Mouse (Mus musculus): ENCODE data around the gene Ppm1l. TPM values are rescaled to one million over a fixed set of nuclear protein-coding genes. Genes with fewer than 3 reads are reported as not detected.

Ppm1l gene
- polyA plus RNA-seq, 1 experiment from 2014 or later, result 10.9 TPM

- ATAC-seq (ENCODE audit: insufficient number of reproducible peaks, insufficient read depth, low FRiP score, low read depth), result no peak
- Histone ChIP-seq H3K9me3 (ENCODE audit: control insufficient read depth, low read length) (no peaks in the 10 kb centered on the region), H3K4me2 (ENCODE audit: low read length) (no peak overlapping the region), H3K27ac (replicated peaks in 1 of 2; ENCODE audit: control insufficient read depth in 1 of 2, insufficient read depth in 1 of 2, low read depth in 2 of 2, low read length in 2 of 2) (no peak overlapping the region), H3K27me3 (ENCODE audit: control insufficient read depth, insufficient read depth, low read length) (no peaks in the 10 kb centered on the region), H3K9ac (ENCODE audit: low read length) (no peak overlapping the region), H3K36me3 (ENCODE audit: control insufficient read depth, insufficient read depth, low read length) (no peaks in the 10 kb centered on the region), H3K4me3 (ENCODE audit: control insufficient read depth in 1 of 2, insufficient read depth in 1 of 2, low read depth in 1 of 2, low read length in 2 of 2) (no peak overlapping the region), H3K4me1 (ENCODE audit: control insufficient read depth in 2 of 2, insufficient read depth in 2 of 2, low read length in 2 of 2) (peaks cover 6 to 10% of the 10 kb centered on the region in 2 experiments; a peak in 3 of 4 replicates)
- WGBS, result 82% methylated on average over 8 of the region's 8 CpGs
These were observed 276.8 kb downstream of the Ppm1l start for GRCm38 (mm10) chr3:69593426-69593825.

GRCm38 (mm10) chr3:69594071-69594470, 277.4 kb downstream of the Ppm1l start:
- 66% methylated on average over 9 of the region's 9 CpGs for WGBS
- no peaks in the 10 kb centered on the region for H3K27me3 ChIP-seq (ENCODE audit: control insufficient read depth, insufficient read depth, low read length)

DNA sequence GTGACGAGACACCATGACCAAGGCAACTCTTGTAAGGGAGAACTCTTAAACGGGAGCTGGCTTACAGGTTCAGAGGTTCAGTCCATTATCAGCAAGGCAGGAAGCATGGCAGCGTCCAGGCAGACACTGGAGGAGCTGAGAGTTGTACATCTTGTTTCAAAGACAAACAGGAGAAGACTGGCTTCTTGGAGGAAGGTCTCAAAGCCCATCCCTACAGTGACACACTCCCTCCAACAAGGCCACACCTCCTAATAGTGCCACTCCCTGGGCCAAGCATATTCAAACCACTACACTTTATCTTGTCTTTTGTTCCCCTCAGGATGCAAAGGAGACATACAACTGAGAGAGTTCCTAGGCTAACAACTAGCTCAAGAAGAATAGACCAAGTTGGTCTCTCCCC, 279.5 kb downstream of the Ppm1l start:
- H3K36me3 ChIP-seq (ENCODE audit: control insufficient read depth, insufficient read depth, low read length), result no peaks in the 10 kb centered on the region
- no peaks in the 10 kb centered on the region for H3K9me3 ChIP-seq (ENCODE audit: control insufficient read depth, low read length)
- peaks cover 3 to 13% of the 10 kb centered on the region in 2 experiments; a peak in 3 of 4 replicates for H3K4me1 ChIP-seq (ENCODE audit: control insufficient read depth in 2 of 2, insufficient read depth in 2 of 2, low read length in 2 of 2)
- H3K4me3 ChIP-seq (ENCODE audit: control insufficient read depth in 1 of 2, insufficient read depth in 1 of 2, low read depth in 1 of 2, low read length in 2 of 2), result no peak overlapping the region
- WGBS, result 75% methylated on average over 3 of the region's 3 CpGs
- H3K9ac ChIP-seq (ENCODE audit: low read length), result no peak overlapping the region
- no peak for ATAC-seq (ENCODE audit: insufficient number of reproducible peaks, insufficient read depth, low FRiP score, low read depth)
- H3K27ac ChIP-seq (replicated peaks in 1 of 2; ENCODE audit: control insufficient read depth in 1 of 2, insufficient read depth in 1 of 2, low read depth in 2 of 2, low read length in 2 of 2), result no peak overlapping the region
- no peaks in the 10 kb centered on the region for H3K27me3 ChIP-seq (ENCODE audit: control insufficient read depth, insufficient read depth, low read length)
- no peak overlapping the region for H3K4me2 ChIP-seq (ENCODE audit: low read length)

More at GRCm38 (mm10) chr3:69594071-69594470, 277.4 kb downstream of the Ppm1l start:
- ATAC-seq (ENCODE audit: insufficient number of reproducible peaks, insufficient read depth, low FRiP score, low read depth), result no peak
- H3K9me3 ChIP-seq (ENCODE audit: control insufficient read depth, low read length), result no peaks in the 10 kb centered on the region
- H3K36me3 ChIP-seq (ENCODE audit: control insufficient read depth, insufficient read depth, low read length), result no peaks in the 10 kb centered on the region
- H3K4me3 ChIP-seq (ENCODE audit: control insufficient read depth in 1 of 2, insufficient read depth in 1 of 2, low read depth in 1 of 2, low read length in 2 of 2), result no peak overlapping the region
- H3K4me1 ChIP-seq (ENCODE audit: control insufficient read depth in 2 of 2, insufficient read depth in 2 of 2, low read length in 2 of 2), result peaks cover 3 to 11% of the 10 kb centered on the region in 2 experiments; a peak in 3 of 4 replicates
- no peak overlapping the region for H3K27ac ChIP-seq (replicated peaks in 1 of 2; ENCODE audit: control insufficient read depth in 1 of 2, insufficient read depth in 1 of 2, low read depth in 2 of 2, low read length in 2 of 2)
- H3K9ac ChIP-seq (ENCODE audit: low read length), result no peak overlapping the region
- no peak overlapping the region for H3K4me2 ChIP-seq (ENCODE audit: low read length)

DNA sequence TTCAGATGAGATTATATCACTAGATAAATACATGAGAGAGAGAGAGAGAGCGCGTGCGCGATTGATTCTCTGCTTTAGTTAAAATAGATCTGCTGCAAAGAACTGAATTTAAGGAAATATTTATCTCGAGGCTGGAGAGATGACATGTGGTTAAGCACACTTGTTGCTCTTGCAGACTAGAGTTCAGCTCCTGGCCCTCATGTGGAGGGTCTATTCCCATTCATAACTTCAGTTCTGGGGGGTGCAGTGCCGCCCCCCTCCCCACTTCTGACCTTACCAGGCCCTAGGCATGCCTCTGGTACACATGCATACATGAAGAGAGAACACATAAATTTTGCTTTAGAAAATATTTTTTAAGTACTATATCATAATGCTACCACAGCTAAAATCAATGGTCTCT, 280.6 kb downstream of the Ppm1l start:
- Histone ChIP-seq H3K4me1 (ENCODE audit: control insufficient read depth in 2 of 2, insufficient read depth in 2 of 2, low read length in 2 of 2) (peaks cover 3 to 13% of the 10 kb centered on the region in 2 experiments; a peak in 3 of 4 replicates), H3K4me2 (ENCODE audit: low read length) (peak overlapping the region; percentile 90), H3K27me3 (ENCODE audit: control insufficient read depth, insufficient read depth, low read length) (no peaks in the 10 kb centered on the region), H3K4me3 (ENCODE audit: control insufficient read depth in 1 of 2, insufficient read depth in 1 of 2, low read depth in 1 of 2, low read length in 2 of 2) (peak overlapping the region in 1 of 2 experiments; percentile 74; a peak in 1 of 4 replicates), H3K36me3 (ENCODE audit: control insufficient read depth, insufficient read depth, low read length) (no peaks in the 10 kb centered on the region), H3K9me3 (ENCODE audit: control insufficient read depth, low read length) (no peaks in the 10 kb centered on the region), H3K9ac (ENCODE audit: low read length) (no peak overlapping the region), H3K27ac (replicated peaks in 1 of 2; ENCODE audit: control insufficient read depth in 1 of 2, insufficient read depth in 1 of 2, low read depth in 2 of 2, low read length in 2 of 2) (no peak overlapping the region)
- ATAC-seq (ENCODE audit: insufficient number of reproducible peaks, insufficient read depth, low FRiP score, low read depth), result no peak
- WGBS, result 90% methylated on average over 6 of the region's 6 CpGs

DNA sequence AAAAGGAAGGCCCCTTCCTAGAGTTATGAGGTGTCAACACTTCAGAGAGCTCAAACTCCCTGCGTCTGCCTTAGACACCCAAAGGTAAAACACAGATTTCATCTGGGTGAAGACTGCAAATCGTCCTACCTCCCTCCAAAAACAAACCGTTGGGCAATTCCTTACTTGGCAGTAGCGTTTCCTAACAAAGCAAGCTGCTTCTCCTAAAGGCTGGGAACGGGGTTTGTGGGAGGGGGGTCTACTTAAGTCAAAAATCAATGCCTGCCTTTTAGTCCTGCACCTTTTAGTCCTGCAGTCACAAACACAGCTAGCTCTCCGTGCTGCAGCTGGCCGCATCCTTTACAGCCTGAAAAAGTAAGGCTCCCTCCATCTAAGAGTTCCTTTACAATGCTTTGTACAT, 281.2 kb downstream of the Ppm1l start:
- peak overlapping the region; percentile 80 for H3K9ac ChIP-seq (ENCODE audit: low read length)
- peak overlapping the region; percentile 60 to 74 for H3K4me3 ChIP-seq (ENCODE audit: control insufficient read depth in 1 of 2, insufficient read depth in 1 of 2, low read depth in 1 of 2, low read length in 2 of 2)
- H3K4me2 ChIP-seq (ENCODE audit: low read length), result peak overlapping the region; percentile 90
- no peak for ATAC-seq (ENCODE audit: insufficient number of reproducible peaks, insufficient read depth, low FRiP score, low read depth)
- no peaks in the 10 kb centered on the region for H3K27me3 ChIP-seq (ENCODE audit: control insufficient read depth, insufficient read depth, low read length)
- 0 out of 4 replicates have a peak overlapping the region, but pooled peaks of 1 of the 2 experiments have one; percentile 1 for H3K27ac ChIP-seq (replicated peaks in 1 of 2; ENCODE audit: control insufficient read depth in 1 of 2, insufficient read depth in 1 of 2, low read depth in 2 of 2, low read length in 2 of 2)
- no peaks in the 10 kb centered on the region for H3K36me3 ChIP-seq (ENCODE audit: control insufficient read depth, insufficient read depth, low read length)
- 19% methylated on average over 7 of the region's 7 CpGs for WGBS
- no peaks in the 10 kb centered on the region for H3K9me3 ChIP-seq (ENCODE audit: control insufficient read depth, low read length)
- H3K4me1 ChIP-seq (ENCODE audit: control insufficient read depth in 2 of 2, insufficient read depth in 2 of 2, low read length in 2 of 2), result peaks cover 3 to 13% of the 10 kb centered on the region in 2 experiments; a peak in 3 of 4 replicates

- under 1% methylated on average over 57 of the region's 99 CpGs for WGBS
- Histone ChIP-seq H3K9ac (ENCODE audit: low read length) (peak within 1 kb of the TSS; percentile 80), H3K4me1 (ENCODE audit: control insufficient read depth in 2 of 2, insufficient read depth in 2 of 2, low read length in 2 of 2) (peaks cover 3 to 13% of the 10 kb centered on the region in 2 experiments; a peak in 3 of 4 replicates), H3K9me3 (ENCODE audit: control insufficient read depth, low read length) (no peaks in the 10 kb centered on the region), H3K4me2 (ENCODE audit: low read length) (peak within 1 kb of the TSS; percentile 90), H3K36me3 (ENCODE audit: control insufficient read depth, insufficient read depth, low read length) (no peaks in the 10 kb centered on the region), H3K4me3 (ENCODE audit: control insufficient read depth in 1 of 2, insufficient read depth in 1 of 2, low read depth in 1 of 2, low read length in 2 of 2) (peak within 1 kb of the TSS; percentile 60 to 74), H3K27ac (replicated peaks in 1 of 2; ENCODE audit: control insufficient read depth in 1 of 2, insufficient read depth in 1 of 2, low read depth in 2 of 2, low read length in 2 of 2) (0 out of 4 replicates have a peak within 1 kb of the TSS, but pooled peaks of 1 of the 2 experiments have one; percentile 1), H3K27me3 (ENCODE audit: control insufficient read depth, insufficient read depth, low read length) (no peaks in the 10 kb centered on the region)
- peak; percentile 63; the same call in 1 of the 2 replicates for ATAC-seq (ENCODE audit: insufficient number of reproducible peaks, insufficient read depth, low FRiP score, low read depth)
These were observed 281.9 kb downstream of the Ppm1l start, which contains the start of gene B3galnt1 for GRCm38 (mm10) chr3:69598261-69599165. TSS of gene B3galnt1 (minus strand) at chr3:69598960.

DNA sequence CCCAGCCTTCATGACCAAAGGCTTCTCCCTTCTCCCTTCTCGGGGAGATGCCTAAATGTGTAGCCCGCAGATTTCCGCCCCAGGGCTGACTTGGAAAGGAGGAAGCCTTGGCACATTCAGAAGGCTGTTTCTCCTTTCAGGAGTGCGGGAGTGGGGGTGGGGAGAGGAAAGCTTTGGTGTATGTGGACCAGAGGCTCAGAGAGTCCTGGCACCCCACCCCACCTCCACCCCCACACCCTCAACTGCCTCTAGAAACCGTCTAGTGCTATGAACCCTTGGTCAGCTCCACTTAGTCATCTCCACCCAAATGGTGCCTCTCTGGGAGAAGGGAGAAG, 282.5 kb downstream of the Ppm1l start:
- Histone ChIP-seq H3K4me2 (ENCODE audit: low read length) (peak overlapping the region; percentile 90), H3K9me3 (ENCODE audit: control insufficient read depth, low read length) (no peaks in the 10 kb centered on the region), H3K36me3 (ENCODE audit: control insufficient read depth, insufficient read depth, low read length) (no peaks in the 10 kb centered on the region), H3K4me3 (ENCODE audit: control insufficient read depth in 1 of 2, insufficient read depth in 1 of 2, low read depth in 1 of 2, low read length in 2 of 2) (peak overlapping the region; percentile 60 to 74), H3K27me3 (ENCODE audit: control insufficient read depth, insufficient read depth, low read length) (no peaks in the 10 kb centered on the region), H3K27ac (replicated peaks in 1 of 2; ENCODE audit: control insufficient read depth in 1 of 2, insufficient read depth in 1 of 2, low read depth in 2 of 2, low read length in 2 of 2) (no peak overlapping the region), H3K4me1 (ENCODE audit: control insufficient read depth in 2 of 2, insufficient read depth in 2 of 2, low read length in 2 of 2) (peaks cover 3 to 10% of the 10 kb centered on the region in 2 experiments; a peak in 3 of 4 replicates), H3K9ac (ENCODE audit: low read length) (peak overlapping the region; percentile 80; the same call in 1 of the 2 replicates)
- no peak for ATAC-seq (ENCODE audit: insufficient number of reproducible peaks, insufficient read depth, low FRiP score, low read depth)
- 11% methylated on average over 5 of the region's 5 CpGs for WGBS

Data from heart, embryonic 14.5 days (tissue).